12 mouse cellular contexts compared by ENCODE assay signal in the genomic region with DNA sequence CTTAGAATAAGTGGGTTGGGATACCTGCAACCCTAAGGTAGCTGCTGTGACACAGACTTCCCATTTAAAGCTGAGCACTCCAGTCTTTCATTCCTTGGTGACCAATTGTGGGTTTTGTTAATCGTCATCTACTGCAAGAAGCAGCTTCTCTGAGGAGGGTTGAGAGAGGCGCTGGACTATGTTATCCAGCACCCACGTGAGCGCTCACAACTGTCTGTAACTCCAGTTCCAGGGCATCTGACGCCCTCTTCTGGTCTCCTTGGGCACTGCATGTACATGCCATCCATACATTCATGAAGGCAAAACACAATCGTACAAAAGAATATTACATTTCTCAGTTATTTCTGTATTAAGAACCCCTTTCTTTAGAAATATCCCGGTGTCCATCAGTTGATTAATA.
A peak's percentile ranks its signal among the peaks of the same experiment; 100 is the strongest.
DNase-seq lines count a peak whose midpoint lies in the region; ATAC-seq and TF ChIP-seq lines count a peak whose summit lies in the region.
"Had no signal": no experiment of that assay in that cellular context is flagged by ENCODE, and none has a peak within 500 bp of the region (broad histone marks: within the 10 kb centered on the region; RNA-seq: fewer than 3 reads in every experiment).

No protein-coding gene starts in this region.

- H3K27ac ChIP-seq in midbrain, postnatal 0 days (ENCODE audit: low read depth, low read length) = no peak overlapping the region
- H3K27ac ChIP-seq in midbrain, embryonic 14.5 days (replicated peaks; ENCODE audit: low read depth, low read length) = no peak overlapping the region
- H3K27ac ChIP-seq in small intestine, adult 2 months (ENCODE audit: insufficient read depth, low read depth, low read length) = no peak overlapping the region
- no peak overlapping the region for H3K27ac ChIP-seq in forebrain, embryonic 11.5 days (ENCODE audit: low read depth, low read length)
- H3K27ac ChIP-seq: hindbrain, embryonic 12.5 days; neural tube, embryonic 13.5 days had no signal

- H3K9ac ChIP-seq in midbrain, postnatal 0 days (replicated peaks; ENCODE audit: low read length, poor library complexity, severe bottlenecking) = no peak overlapping the region
- no peak overlapping the region for H3K9ac ChIP-seq in midbrain, embryonic 14.5 days (replicated peaks; ENCODE audit: low read length)
- H3K9ac ChIP-seq in forebrain, embryonic 11.5 days (ENCODE audit: low read length) = no peak overlapping the region
- H3K9ac ChIP-seq: hindbrain, embryonic 12.5 days; neural tube, embryonic 13.5 days had no signal

- ATAC-seq in midbrain, postnatal 0 days (ENCODE audit: low FRiP score) = no peak
- no peak for ATAC-seq in midbrain, embryonic 14.5 days (ENCODE audit: low FRiP score, low TSS enrichment)
- no peak for ATAC-seq in forebrain, embryonic 11.5 days (replicated peaks; ENCODE audit: low FRiP score)
- ATAC-seq: forebrain, embryonic 16.5 days had no signal

- no peaks in the 10 kb centered on the region for H3K36me3 ChIP-seq in midbrain, postnatal 0 days (ENCODE audit: insufficient read depth, low read length)
- no peaks in the 10 kb centered on the region for H3K36me3 ChIP-seq in midbrain, embryonic 14.5 days (ENCODE audit: control insufficient read depth, insufficient read depth, low read length)
- H3K36me3 ChIP-seq in small intestine, adult 2 months (ENCODE audit: control insufficient read depth, insufficient read depth, low read length) = no peaks in the 10 kb centered on the region
- H3K36me3 ChIP-seq in forebrain, embryonic 11.5 days (ENCODE audit: control insufficient read depth, insufficient read depth, low read length) = no peaks in the 10 kb centered on the region
- H3K36me3 ChIP-seq: hindbrain, embryonic 12.5 days; neural tube, embryonic 13.5 days had no signal

- intact Hi-C loops in heart, postnatal 25 days (cut with DNase I) = no loop called here

- peak; percentile 42 for DNase-seq in heart, postnatal 4 days
- DNase-seq in heart, postnatal 25 days (ENCODE audit: low spot score) = no peak
- no peak for DNase-seq in midbrain, postnatal 0 days (ENCODE audit: low spot score)
- no peak for DNase-seq in midbrain, embryonic 14.5 days
- peak; percentile 56 for DNase-seq in MEL-GATA-1-ER (ENCODE audit: extremely low read depth, low read depth)
- DNase-seq in forebrain, embryonic 11.5 days (ENCODE audit: low spot score) = no peak
- no peak for DNase-seq in neural tube, embryonic 10.5 days (ENCODE audit: extremely low spot score, low spot score)
- DNase-seq: thymus, postnatal 36 days had no signal

- no peaks in the 10 kb centered on the region for H3K4me1 ChIP-seq in midbrain, postnatal 0 days (ENCODE audit: insufficient read depth, low read length)
- H3K4me1 ChIP-seq in midbrain, embryonic 14.5 days (ENCODE audit: control insufficient read depth, insufficient read depth, low read length) = no peaks in the 10 kb centered on the region
- H3K4me1 ChIP-seq in small intestine, adult 2 months (ENCODE audit: control insufficient read depth, insufficient read depth, insufficient read length, low read length) = peaks cover 5% of the 10 kb centered on the region
- no peaks in the 10 kb centered on the region for H3K4me1 ChIP-seq in forebrain, embryonic 11.5 days (replicated peaks; ENCODE audit: control insufficient read depth, insufficient read depth, low read length)

- H3K4me2 ChIP-seq in midbrain, postnatal 0 days (ENCODE audit: low read depth, low read length, poor library complexity, severe bottlenecking) = no peak overlapping the region
- no peak overlapping the region for H3K4me2 ChIP-seq in midbrain, embryonic 14.5 days (ENCODE audit: low read length)
- H3K4me2 ChIP-seq in forebrain, embryonic 11.5 days (ENCODE audit: low read depth, low read length, severe bottlenecking) = no peak overlapping the region
- H3K4me2 ChIP-seq: hindbrain, embryonic 12.5 days; neural tube, embryonic 13.5 days had no signal

- H3K27me3 ChIP-seq in midbrain, postnatal 0 days (ENCODE audit: insufficient read depth, low read length) = no peaks in the 10 kb centered on the region; the same call in 1 of the 2 replicates
- no peaks in the 10 kb centered on the region for H3K27me3 ChIP-seq in midbrain, embryonic 14.5 days (ENCODE audit: control insufficient read depth, insufficient read depth, low read length)
- no peaks in the 10 kb centered on the region for H3K27me3 ChIP-seq in small intestine, adult 2 months (ENCODE audit: control insufficient read depth, insufficient read depth, low read length)
- H3K27me3 ChIP-seq in forebrain, embryonic 11.5 days (ENCODE audit: control insufficient read depth, insufficient read depth, low read length) = no peaks in the 10 kb centered on the region
- H3K27me3 ChIP-seq: hindbrain, embryonic 12.5 days; neural tube, embryonic 13.5 days had no signal

- no peak for TF ChIP-seq POLR2A in small intestine, adult 2 months (IDR thresholded peaks at IDR 0.05; ENCODE audit: low read depth, low read length)

- H3K9me3 ChIP-seq in midbrain, postnatal 0 days (ENCODE audit: low read length) = no peaks in the 10 kb centered on the region
- no peaks in the 10 kb centered on the region for H3K9me3 ChIP-seq in midbrain, embryonic 14.5 days (ENCODE audit: control insufficient read depth, low read length)
- H3K9me3 ChIP-seq in forebrain, embryonic 11.5 days (ENCODE audit: control insufficient read depth, low read length) = no peaks in the 10 kb centered on the region
- H3K9me3 ChIP-seq: neural tube, embryonic 13.5 days had no signal

- WGBS in midbrain, postnatal 0 days = 56% methylated on average over 7 of the region's 7 CpGs
- 59% methylated on average over 7 of the region's 7 CpGs for WGBS in midbrain, embryonic 14.5 days
- 67% methylated on average over 7 of the region's 7 CpGs for WGBS in small intestine, adult 2 months
- 61% methylated on average over 7 of the region's 7 CpGs for WGBS in forebrain, embryonic 11.5 days

- H3K4me3 ChIP-seq in midbrain, postnatal 0 days (ENCODE audit: low read depth, low read length) = no peak overlapping the region
- no peak overlapping the region for H3K4me3 ChIP-seq in midbrain, embryonic 14.5 days (replicated peaks; ENCODE audit: low read depth, low read length)
- H3K4me3 ChIP-seq in small intestine, adult 2 months (ENCODE audit: low read depth, low read length) = no peak overlapping the region
- H3K4me3 ChIP-seq in forebrain, embryonic 11.5 days (ENCODE audit: low read depth, low read length) = no peak overlapping the region
- H3K4me3 ChIP-seq: hindbrain, embryonic 12.5 days; neural tube, embryonic 13.5 days had no signal

- peak; percentile 45 for TF ChIP-seq CTCF in midbrain, postnatal 0 days (IDR thresholded peaks at IDR 0.05)
- TF ChIP-seq CTCF in small intestine, adult 2 months (IDR thresholded peaks at IDR 0.05; ENCODE audit: extremely low read depth, insufficient read length, insufficient replicate concordance, low read depth, low read length) = peak; percentile 18; the same call in 1 of the 2 replicates

Comparison
In these comparisons a context has a peak if more than half of its experiments do, and no peak if none do; other contexts are left out.
1. DNase-seq: peak in heart, postnatal 4 days (single experiment) and MEL-GATA-1-ER (single experiment); none in heart, postnatal 25 days (single experiment), midbrain, postnatal 0 days (single experiment), midbrain, embryonic 14.5 days (single experiment), forebrain, embryonic 11.5 days (single experiment) and neural tube, embryonic 10.5 days (single experiment).